Mouse (Mus musculus): ENCODE results near the gene Tmem95. TPM values are rescaled to one million over a fixed set of nuclear protein-coding genes. Genes with fewer than 3 reads are reported as not detected.
A peak's percentile ranks its signal among the peaks of the same experiment; 100 is the strongest.

Gene Tmem95
- polyA plus RNA-seq, 1 experiment from 2014 or later, result not detected

GRCm38 (mm10) chr11:69883527-69884151, 5.8 kb upstream of the Tmem95 start:
- Histone ChIP-seq H3K9me3 (no peaks in the 10 kb centered on the region), H3K9ac (no peak overlapping the region), H3K27ac (no peak overlapping the region), H3K4me3 (no peak overlapping the region), H3K4me1 (peaks cover 26% of the 10 kb centered on the region), H3K4me2 (replicated peaks) (no peak overlapping the region), H3K36me3 (no peaks in the 10 kb centered on the region), H3K27me3 (replicated peaks) (peaks cover 13% of the 10 kb centered on the region; the same call in 1 of the 2 replicates)
- ATAC-seq (ENCODE audit: low FRiP score, low read depth), result no peak
- WGBS, result 85% methylated on average over 8 of the region's 8 CpGs

GRCm38 (mm10) chr11:69883066-69883465, 5.2 kb upstream of the Tmem95 start:
- ATAC-seq (ENCODE audit: low FRiP score, low read depth), result no peak
- Histone ChIP-seq H3K4me2 (replicated peaks) (no peak overlapping the region), H3K9me3 (no peaks in the 10 kb centered on the region), H3K27ac (no peak overlapping the region), H3K4me3 (no peak overlapping the region), H3K36me3 (no peaks in the 10 kb centered on the region), H3K9ac (no peak overlapping the region), H3K27me3 (replicated peaks) (peaks cover 13% of the 10 kb centered on the region; the same call in 1 of the 2 replicates), H3K4me1 (peaks cover 31% of the 10 kb centered on the region)
- 61% methylated on average over 4 of the region's 4 CpGs for WGBS

GRCm38 (mm10) chr11:69881787-69882670, 4.2 kb upstream of the Tmem95 start:
- peaks cover 35% of the 10 kb centered on the region for H3K4me1 ChIP-seq
- H3K36me3 ChIP-seq, result no peaks in the 10 kb centered on the region
- peak overlapping the region; percentile 84 for H3K4me2 ChIP-seq (replicated peaks)
- no peak overlapping the region for H3K27ac ChIP-seq
- 64% methylated on average over 21 of the region's 21 CpGs for WGBS
- peak overlapping the region; percentile 46 for H3K4me3 ChIP-seq
- 0 out of 2 replicates have a peak, but pooled peaks have one; percentile 13 for ATAC-seq (ENCODE audit: low FRiP score, low read depth)
- H3K9ac ChIP-seq, result no peak overlapping the region
- H3K9me3 ChIP-seq, result no peaks in the 10 kb centered on the region
- H3K27me3 ChIP-seq (replicated peaks), result peaks cover 13% of the 10 kb centered on the region; the same call in 1 of the 2 replicates

- H3K9ac ChIP-seq, result peak within 1 kb of the TSS; percentile 54
- H3K27me3 ChIP-seq (replicated peaks), result peaks cover 13% of the 10 kb centered on the region; the same call in 1 of the 2 replicates
- no peaks in the 10 kb centered on the region for H3K9me3 ChIP-seq
- peak within 1 kb of the TSS; percentile 26; the same call in 1 of the 2 replicates for H3K27ac ChIP-seq
- peak within 1 kb of the TSS; percentile 46 for H3K4me3 ChIP-seq
- ATAC-seq (ENCODE audit: low FRiP score, low read depth), result peak; percentile 77
- WGBS, result under 1% methylated on average over 46 of the region's 46 CpGs
- no peaks in the 10 kb centered on the region for H3K36me3 ChIP-seq
- peaks cover 36% of the 10 kb centered on the region for H3K4me1 ChIP-seq
- peak within 1 kb of the TSS; percentile 84 for H3K4me2 ChIP-seq (replicated peaks)
Observed at GRCm38 (mm10) chr11:69880853-69881603, 3.2 kb upstream of the Tmem95 start, which contains the start of gene Kctd11. TSS of gene Kctd11 (minus strand) at chr11:69881406.

DNA sequence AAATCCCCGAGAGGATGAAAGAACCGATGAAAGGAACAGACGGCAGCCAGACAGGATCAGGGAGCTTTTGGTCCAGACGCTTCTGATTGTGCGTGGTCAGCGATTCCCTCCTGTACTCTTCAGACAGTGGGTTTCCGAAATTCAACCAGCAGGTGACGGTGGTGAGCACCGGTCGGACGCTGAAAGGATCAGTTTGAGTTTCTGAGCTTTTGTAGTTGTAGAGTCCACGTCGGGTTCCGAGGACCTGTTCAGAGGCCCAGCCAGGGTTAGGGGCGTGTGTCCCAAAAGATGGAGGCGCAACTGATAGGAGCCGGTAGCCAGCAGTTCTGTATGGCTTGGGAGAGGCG, 2.7 kb upstream of the Tmem95 start:
- Histone ChIP-seq H3K36me3 (no peaks in the 10 kb centered on the region), H3K27me3 (replicated peaks) (peaks cover 13% of the 10 kb centered on the region; the same call in 1 of the 2 replicates), H3K4me3 (peak overlapping the region; percentile 46), H3K9ac (peak overlapping the region; percentile 54), H3K9me3 (no peaks in the 10 kb centered on the region), H3K4me2 (replicated peaks) (peak overlapping the region; percentile 84), H3K4me1 (peaks cover 36% of the 10 kb centered on the region), H3K27ac (0 out of 2 replicates have a peak overlapping the region, but pooled peaks have one; percentile 26)
- WGBS, result under 1% methylated on average over 18 of the region's 18 CpGs
- ATAC-seq (ENCODE audit: low FRiP score, low read depth), result peak; percentile 37; the same call in 1 of the 2 replicates

DNA sequence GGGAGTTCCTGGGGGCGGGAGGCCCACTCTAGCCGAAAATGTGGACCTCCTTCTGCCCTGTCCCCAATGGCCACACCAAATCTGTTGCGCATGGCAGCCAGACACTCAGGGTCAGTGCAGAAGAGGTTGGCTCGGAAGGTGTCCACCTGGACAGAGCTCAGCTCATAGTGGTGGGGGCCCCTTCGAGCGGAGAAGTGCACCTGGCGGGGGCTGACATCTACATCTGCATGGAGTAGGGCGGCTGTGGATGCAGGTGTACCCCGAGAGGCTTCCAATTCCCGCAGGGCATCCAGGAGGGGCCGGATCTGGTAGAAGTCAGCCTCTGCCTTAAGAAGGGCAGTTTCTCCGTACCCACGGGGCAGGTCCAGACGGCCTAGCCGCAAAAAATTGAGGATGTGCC, 1.9 kb upstream of the Tmem95 start:
- Histone ChIP-seq H3K27me3 (replicated peaks) (peaks cover 13% of the 10 kb centered on the region; the same call in 1 of the 2 replicates), H3K36me3 (no peaks in the 10 kb centered on the region), H3K9me3 (no peaks in the 10 kb centered on the region), H3K9ac (no peak overlapping the region), H3K4me1 (peaks cover 36% of the 10 kb centered on the region), H3K27ac (no peak overlapping the region), H3K4me2 (replicated peaks) (peak overlapping the region; percentile 84), H3K4me3 (no peak overlapping the region)
- WGBS, result 64% methylated on average over 15 of the region's 15 CpGs
- no peak for ATAC-seq (ENCODE audit: low FRiP score, low read depth)

GRCm38 (mm10) chr11:69878952-69879351, 1.1 kb upstream of the Tmem95 start:
- H3K4me2 ChIP-seq (replicated peaks), result 0 out of 2 replicates have a peak overlapping the region, but pooled peaks have one; percentile 84

DNA sequence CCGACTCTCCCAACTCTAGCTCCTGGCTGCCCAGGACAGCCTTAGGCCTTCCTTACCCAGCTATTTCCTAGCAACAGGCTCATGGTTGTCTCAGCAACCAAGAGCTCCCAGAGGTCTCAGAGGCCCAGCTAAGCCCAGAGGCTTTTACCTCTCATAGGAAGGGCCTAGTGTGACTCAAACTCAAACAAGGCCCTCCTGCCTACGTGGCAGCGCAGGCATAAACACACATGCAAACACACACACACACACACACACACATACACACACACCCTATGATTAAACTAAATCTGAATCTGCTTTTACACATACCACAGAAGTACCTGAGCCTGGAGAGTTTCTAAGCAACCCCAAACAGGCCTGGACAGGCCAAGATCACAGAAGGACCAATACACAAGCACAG, 581 bp upstream of the Tmem95 start:
- peaks cover 36% of the 10 kb centered on the region for H3K4me1 ChIP-seq
- H3K4me3 ChIP-seq, result no peak overlapping the region
- peaks cover 13% of the 10 kb centered on the region; the same call in 1 of the 2 replicates for H3K27me3 ChIP-seq (replicated peaks)
- H3K4me2 ChIP-seq (replicated peaks), result 0 out of 2 replicates have a peak overlapping the region, but pooled peaks have one; percentile 84
- H3K36me3 ChIP-seq, result no peaks in the 10 kb centered on the region
- 77% methylated on average over 3 of the region's 3 CpGs for WGBS
- H3K9ac ChIP-seq, result no peak overlapping the region
- H3K27ac ChIP-seq, result no peak overlapping the region
- H3K9me3 ChIP-seq, result no peaks in the 10 kb centered on the region
- no peak for ATAC-seq (ENCODE audit: low FRiP score, low read depth)

More at GRCm38 (mm10) chr11:69878952-69879351, 1.1 kb upstream of the Tmem95 start:
- Histone ChIP-seq H3K27me3 (replicated peaks) (peaks cover 13% of the 10 kb centered on the region; the same call in 1 of the 2 replicates), H3K4me3 (no peak overlapping the region), H3K9me3 (no peaks in the 10 kb centered on the region), H3K27ac (no peak overlapping the region), H3K36me3 (no peaks in the 10 kb centered on the region), H3K9ac (no peak overlapping the region), H3K4me1 (peaks cover 36% of the 10 kb centered on the region)
- WGBS, result 91% methylated on average over 6 of the region's 6 CpGs
- no peak for ATAC-seq (ENCODE audit: low FRiP score, low read depth)

DNA sequence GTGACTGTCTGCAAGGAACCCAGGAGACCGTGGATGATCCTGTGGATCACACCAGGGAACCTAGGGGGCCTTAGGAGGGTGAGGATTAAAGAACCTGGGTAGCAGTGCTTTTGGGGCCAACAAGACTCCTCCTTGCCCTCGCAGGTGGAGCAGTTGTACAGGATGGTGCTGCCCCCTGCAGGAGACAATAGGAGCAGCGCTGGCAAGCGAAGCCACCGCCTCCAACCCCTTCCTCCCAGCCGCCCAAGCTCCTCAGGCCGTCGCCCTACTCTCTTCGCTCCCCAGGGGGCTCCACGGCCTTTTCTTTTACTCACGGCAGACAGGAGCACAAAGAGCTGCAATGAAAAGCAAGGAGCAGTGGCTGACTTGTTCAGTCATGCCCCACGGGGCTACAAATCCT, 951 bp downstream of the Tmem95 start:
- no peak overlapping the region for H3K4me3 ChIP-seq
- peak overlapping the region; percentile 46 for H3K4me2 ChIP-seq (replicated peaks)
- H3K27ac ChIP-seq, result no peak overlapping the region
- ATAC-seq (ENCODE audit: low FRiP score, low read depth), result 0 out of 2 replicates have a peak, but pooled peaks have one; percentile 29
- H3K9me3 ChIP-seq, result no peaks in the 10 kb centered on the region
- peaks cover 36% of the 10 kb centered on the region for H3K4me1 ChIP-seq
- no peaks in the 10 kb centered on the region for H3K36me3 ChIP-seq
- WGBS, result 1% methylated on average over 12 of the region's 12 CpGs
- 0 out of 2 replicates have a peak overlapping the region, but pooled peaks have one; percentile 26 for H3K9ac ChIP-seq
- H3K27me3 ChIP-seq (replicated peaks), result peaks cover 7% of the 10 kb centered on the region; the same call in 1 of the 2 replicates

- 74% methylated on average over 7 of the region's 7 CpGs for WGBS
- H3K9me3 ChIP-seq, result no peaks in the 10 kb centered on the region
- ATAC-seq (ENCODE audit: low FRiP score, low read depth), result no peak
- no peak overlapping the region for H3K27ac ChIP-seq
- H3K36me3 ChIP-seq, result no peaks in the 10 kb centered on the region
- H3K4me1 ChIP-seq, result peaks cover 30% of the 10 kb centered on the region
- H3K9ac ChIP-seq, result no peak overlapping the region
- no peak overlapping the region for H3K4me3 ChIP-seq
- H3K27me3 ChIP-seq (replicated peaks), result peaks cover 7% of the 10 kb centered on the region; the same call in 1 of the 2 replicates
- no peak overlapping the region for H3K4me2 ChIP-seq (replicated peaks)
Observed at GRCm38 (mm10) chr11:69876186-69876585, 1.6 kb downstream of the Tmem95 start.

GRCm38 (mm10) chr11:69872451-69872850, 5.4 kb downstream of the Tmem95 start:
- 85% methylated on average over 4 of the region's 4 CpGs for WGBS
- no peak overlapping the region for H3K9ac ChIP-seq
- ATAC-seq (ENCODE audit: low FRiP score, low read depth), result no peak
- H3K4me3 ChIP-seq, result no peak overlapping the region
- peaks cover 5% of the 10 kb centered on the region for H3K4me1 ChIP-seq
- no peaks in the 10 kb centered on the region for H3K9me3 ChIP-seq
- H3K36me3 ChIP-seq, result no peaks in the 10 kb centered on the region
- no peak overlapping the region for H3K27ac ChIP-seq
- H3K27me3 ChIP-seq (replicated peaks), result no peaks in the 10 kb centered on the region
- H3K4me2 ChIP-seq (replicated peaks), result no peak overlapping the region
